Comparison of ENCODE assay signal across 10 mouse cellular contexts in the genomic region with DNA sequence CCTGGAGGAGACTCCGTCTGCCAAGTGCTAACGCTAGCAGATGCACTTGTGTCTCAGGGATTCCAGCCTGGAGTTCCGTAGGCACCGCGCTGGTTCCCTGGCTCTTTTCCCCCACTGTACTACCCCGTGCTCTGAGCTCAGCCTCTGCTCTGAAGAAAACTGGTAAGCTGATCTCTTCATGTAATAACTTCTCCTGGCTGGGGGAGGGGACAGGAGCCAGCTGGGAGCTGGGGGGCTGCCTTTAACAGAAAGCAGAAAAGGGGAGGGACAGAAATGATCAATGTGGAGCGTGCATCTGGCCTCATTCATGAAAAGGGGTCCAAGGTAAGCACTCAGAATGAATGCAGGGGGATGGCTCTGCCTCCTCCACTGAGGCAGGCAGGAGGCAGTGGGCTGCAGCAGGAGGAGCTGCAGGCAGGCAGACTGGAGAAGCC.
A peak's percentile ranks its signal among the peaks of the same experiment; 100 is the strongest.
DNase-seq lines count a peak whose midpoint lies in the region; ATAC-seq lines count a peak whose summit lies in the region.
"Had no signal": no experiment of that assay in that cellular context is flagged by ENCODE, and none has a peak within 500 bp of the region (broad histone marks: within the 10 kb centered on the region; RNA-seq: fewer than 3 reads in every experiment).

No protein-coding gene starts in this region.

- peaks cover 23% of the 10 kb centered on the region for H3K4me1 ChIP-seq in kidney, embryonic 16.5 days (ENCODE audit: insufficient read depth, low read length)
- peaks cover 33% of the 10 kb centered on the region for H3K4me1 ChIP-seq in embryonic facial prominence, embryonic 10.5 days
- peaks cover 16% of the 10 kb centered on the region for H3K4me1 ChIP-seq in hindbrain, embryonic 15.5 days (replicated peaks)
- H3K4me1 ChIP-seq in neural tube, embryonic 12.5 days = peaks cover 24% of the 10 kb centered on the region

- 0 out of 2 replicates have a peak overlapping the region, but pooled peaks have one; percentile 2 for H3K4me3 ChIP-seq in kidney, embryonic 16.5 days (ENCODE audit: low read length)
- H3K4me3 ChIP-seq in embryonic facial prominence, embryonic 10.5 days = peak overlapping the region; percentile 12; the same call in 1 of the 2 replicates
- H3K4me3 ChIP-seq in hindbrain, embryonic 15.5 days = no peak overlapping the region
- H3K4me3 ChIP-seq in neural tube, embryonic 12.5 days = no peak overlapping the region
- H3K4me3 ChIP-seq: heart, embryonic 12.5 days had no signal

- H3K36me3 ChIP-seq in kidney, embryonic 16.5 days (ENCODE audit: insufficient read depth, low read length) = no peaks in the 10 kb centered on the region
- H3K36me3 ChIP-seq in embryonic facial prominence, embryonic 10.5 days (replicated peaks) = no peaks in the 10 kb centered on the region
- no peaks in the 10 kb centered on the region for H3K36me3 ChIP-seq in hindbrain, embryonic 15.5 days
- H3K36me3 ChIP-seq in neural tube, embryonic 12.5 days = no peaks in the 10 kb centered on the region
- H3K36me3 ChIP-seq: heart, embryonic 12.5 days had no signal

- H3K4me2 ChIP-seq in kidney, embryonic 16.5 days (replicated peaks; ENCODE audit: low read depth, low read length) = peak overlapping the region; percentile 27
- peak overlapping the region; percentile 31 for H3K4me2 ChIP-seq in hindbrain, embryonic 15.5 days
- peak overlapping the region; percentile 45 for H3K4me2 ChIP-seq in neural tube, embryonic 12.5 days (replicated peaks)
- H3K4me2 ChIP-seq: heart, embryonic 12.5 days had no signal

- H3K9me3 ChIP-seq in kidney, embryonic 16.5 days (ENCODE audit: low read length) = no peaks in the 10 kb centered on the region
- H3K9me3 ChIP-seq in embryonic facial prominence, embryonic 10.5 days = no peaks in the 10 kb centered on the region
- no peaks in the 10 kb centered on the region for H3K9me3 ChIP-seq in hindbrain, embryonic 15.5 days
- H3K9me3 ChIP-seq in neural tube, embryonic 12.5 days = no peaks in the 10 kb centered on the region
- H3K9me3 ChIP-seq: heart, embryonic 12.5 days had no signal

- no peak for DNase-seq in kidney, postnatal 25 days
- DNase-seq in embryonic facial prominence, embryonic 10.5 days (ENCODE audit: low spot score) = peak; percentile 65
- no peak for DNase-seq in adipocyte (ENCODE audit: low spot score)
- no peak for DNase-seq in lung, adult 18-20 months
- DNase-seq: lung, postnatal 4 days had no signal

- 16% methylated on average over 7 of the region's 7 CpGs for WGBS in kidney, embryonic 16.5 days
- WGBS in embryonic facial prominence, embryonic 10.5 days = 32% methylated on average over 7 of the region's 7 CpGs
- 19% methylated on average over 7 of the region's 7 CpGs for WGBS in hindbrain, embryonic 15.5 days
- 25% methylated on average over 7 of the region's 7 CpGs for WGBS in neural tube, embryonic 12.5 days

- H3K27me3 ChIP-seq in kidney, embryonic 16.5 days (ENCODE audit: insufficient read depth, low read length) = no peaks in the 10 kb centered on the region
- no peaks in the 10 kb centered on the region for H3K27me3 ChIP-seq in embryonic facial prominence, embryonic 10.5 days (replicated peaks; ENCODE audit: low read depth, poor library complexity, severe bottlenecking)
- H3K27me3 ChIP-seq in hindbrain, embryonic 15.5 days = no peaks in the 10 kb centered on the region
- no peaks in the 10 kb centered on the region for H3K27me3 ChIP-seq in neural tube, embryonic 12.5 days (replicated peaks)
- H3K27me3 ChIP-seq: heart, embryonic 12.5 days had no signal

- no peak overlapping the region; the same call in 1 of the 2 replicates for H3K9ac ChIP-seq in kidney, embryonic 16.5 days (replicated peaks; ENCODE audit: low read length)
- H3K9ac ChIP-seq in hindbrain, embryonic 15.5 days = no peak overlapping the region
- 0 out of 2 replicates have a peak overlapping the region, but pooled peaks have one; percentile 22 for H3K9ac ChIP-seq in neural tube, embryonic 12.5 days
- H3K9ac ChIP-seq: heart, embryonic 12.5 days had no signal

- ATAC-seq in kidney, embryonic 16.5 days (ENCODE audit: low FRiP score, low TSS enrichment) = no peak
- ATAC-seq in hindbrain, embryonic 15.5 days (ENCODE audit: low FRiP score, low read depth) = peak; percentile 45; the same call in 1 of the 2 replicates
- 0 out of 2 replicates have a peak, but pooled peaks have one; percentile 21 for ATAC-seq in neural tube, embryonic 12.5 days (ENCODE audit: low FRiP score, low read depth)
- ATAC-seq in megakaryocyte-erythroid progenitor cell, adult 5-6 weeks (replicated peaks; ENCODE audit: low FRiP score, low TSS enrichment, poor library complexity, severe bottlenecking) = no peak

- no peak overlapping the region for H3K27ac ChIP-seq in kidney, embryonic 16.5 days (ENCODE audit: low read length)
- H3K27ac ChIP-seq in embryonic facial prominence, embryonic 10.5 days (replicated peaks) = peak overlapping the region; percentile 55
- H3K27ac ChIP-seq in hindbrain, embryonic 15.5 days (replicated peaks) = no peak overlapping the region
- H3K27ac ChIP-seq in neural tube, embryonic 12.5 days = no peak overlapping the region

Comparison
In these comparisons a context has a peak if more than half of its experiments do, and no peak if none do; other contexts are left out.
1. ATAC-seq: peak in hindbrain, embryonic 15.5 days (single experiment) and neural tube, embryonic 12.5 days (single experiment); none in kidney, embryonic 16.5 days (single experiment) and megakaryocyte-erythroid progenitor cell, adult 5-6 weeks (single experiment).
2. H3K4me3 ChIP-seq: peak in kidney, embryonic 16.5 days (single experiment) and embryonic facial prominence, embryonic 10.5 days (single experiment); none in hindbrain, embryonic 15.5 days (single experiment) and neural tube, embryonic 12.5 days (single experiment).
3. Peak in every context shown above with its lines, with median percentiles within 50 percentile points of each other: H3K4me2 ChIP-seq.